Mouse (Mus musculus): ENCODE results near the gene Sla2.
"Not testable (repeated sequence)": the region's sequence is repeated elsewhere in the genome, so short reads cannot be mapped to it uniquely, and the experiment has no call there.

The Sla2 gene

GRCm38 (mm10) chr2:156901344-156901743, 14.4 kb upstream of the Sla2 start:
- DNase-seq, result no peak

DNA sequence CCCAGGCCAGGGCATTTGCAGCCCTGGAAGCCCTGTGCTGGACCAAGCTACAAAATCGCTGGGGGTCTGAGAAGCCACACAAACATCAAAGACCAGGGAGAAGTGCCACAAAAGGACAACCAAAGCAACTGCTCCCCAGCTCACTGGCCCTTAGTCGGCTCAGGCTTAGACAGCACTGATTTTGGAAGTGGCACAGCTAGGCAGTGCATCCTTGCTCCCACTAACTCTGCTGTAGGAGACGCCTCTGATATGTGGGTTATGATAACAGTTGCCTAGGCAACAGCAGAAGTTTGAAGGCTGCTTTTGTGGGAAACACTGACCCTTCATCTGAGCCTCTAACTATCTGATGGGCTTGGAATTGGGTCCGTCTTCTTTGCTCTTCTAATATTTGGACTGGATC, 12.2 kb upstream of the Sla2 start:
- peak; percentile 87 for DNase-seq

DNA sequence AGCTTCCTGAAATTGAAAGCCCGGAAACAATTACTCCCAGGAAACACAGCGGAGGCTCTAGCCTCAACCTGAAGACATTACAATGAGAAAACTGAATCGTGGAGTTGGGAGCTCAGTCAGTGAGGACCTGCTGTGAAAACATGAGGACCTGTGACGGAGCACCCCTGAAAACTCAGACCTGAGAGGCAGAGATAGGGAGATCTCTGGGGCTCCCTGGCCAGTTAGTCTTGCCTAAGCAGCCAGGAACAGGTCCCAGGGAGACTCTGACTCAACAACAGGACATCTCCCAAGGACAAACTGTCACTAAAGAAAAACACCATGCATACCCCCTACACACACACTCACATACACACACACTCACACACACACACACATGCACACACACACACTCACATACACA, 11.4 kb upstream of the Sla2 start:
- no peak for DNase-seq

- DNase-seq, result no peak
These were observed 10.0 kb upstream of the Sla2 start for GRCm38 (mm10) chr2:156897034-156897433.

GRCm38 (mm10) chr2:156896384-156896914, 9.5 kb upstream of the Sla2 start:
- DNase-seq, result no peak

DNA sequence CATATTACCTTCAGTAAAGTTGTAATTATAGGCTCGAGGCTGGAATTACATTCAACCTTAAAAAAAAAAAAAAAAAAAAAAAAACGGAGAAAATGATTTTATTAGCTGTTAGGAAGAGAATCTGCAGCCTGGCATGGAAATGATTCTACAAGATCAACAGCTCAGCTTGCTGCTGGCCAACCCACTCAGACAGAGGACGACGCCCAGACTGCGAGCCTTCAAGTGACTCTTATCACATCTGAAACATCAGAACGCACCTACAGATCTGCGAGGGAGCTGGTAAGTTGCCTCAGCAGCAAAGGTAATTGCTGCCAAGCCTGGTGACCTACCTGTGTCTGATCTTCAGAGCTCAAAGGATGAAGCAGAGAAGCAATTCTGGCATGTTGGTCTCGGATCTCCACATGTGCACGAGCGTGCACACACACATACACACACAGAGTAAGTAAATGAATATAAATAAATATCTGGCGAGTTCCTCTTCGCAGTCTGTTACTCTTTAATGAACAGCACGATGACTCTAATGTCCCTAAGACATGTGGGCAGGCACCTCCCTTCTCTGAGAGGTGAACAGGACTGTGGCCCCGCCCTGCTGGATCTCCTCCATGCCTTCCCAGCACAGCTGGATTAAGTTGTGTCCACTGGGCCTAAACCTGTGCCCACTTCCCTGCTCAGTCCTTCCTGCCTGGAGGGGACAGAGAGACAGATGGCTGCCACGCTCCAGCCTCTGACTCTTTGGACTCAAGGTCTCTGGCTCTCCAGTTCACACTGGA, 7.7 kb upstream of the Sla2 start:
- no peak for DNase-seq

DNA sequence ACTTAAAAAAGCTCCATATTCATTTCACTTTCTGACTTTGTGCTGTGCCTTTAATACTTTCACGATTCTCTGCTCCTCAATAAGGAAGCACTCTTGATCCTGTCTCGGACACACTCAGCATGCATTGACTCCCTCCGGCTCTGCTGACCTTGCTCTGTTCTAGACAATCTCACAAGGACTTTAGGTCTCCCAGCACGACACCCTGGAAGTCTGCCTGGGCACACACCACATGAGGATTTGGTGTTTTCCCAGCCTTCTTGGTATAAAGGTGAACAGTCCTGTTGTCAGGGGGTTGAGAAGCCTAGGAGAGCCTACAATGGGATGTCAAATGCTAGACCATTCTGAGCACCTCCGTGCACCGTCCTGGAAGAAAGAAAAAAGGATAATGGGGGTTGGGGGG, 5.8 kb upstream of the Sla2 start:
- no peak for DNase-seq

DNA sequence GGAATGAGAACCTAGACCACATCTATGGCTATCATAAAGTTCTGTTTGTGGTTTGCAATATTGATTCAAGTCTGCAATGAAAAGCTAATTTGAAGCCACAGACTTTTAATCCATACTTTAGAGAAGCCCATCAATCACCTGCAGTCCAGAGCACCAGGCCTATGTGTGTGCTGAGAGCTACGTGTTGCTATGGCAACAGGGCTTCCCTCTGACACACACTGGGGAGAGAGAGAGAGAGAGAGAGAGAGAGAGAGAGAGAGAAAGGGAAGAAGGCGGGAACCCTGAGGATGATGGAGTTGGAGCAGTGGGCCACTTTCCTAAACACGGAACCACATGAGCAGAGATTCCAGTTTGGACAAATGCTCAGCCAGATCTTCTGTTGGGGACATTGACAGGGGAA, 5.2 kb upstream of the Sla2 start:
- no peak for DNase-seq

- no peak for DNase-seq
These were observed 1.5 kb upstream of the Sla2 start for GRCm38 (mm10) chr2:156888490-156888889.

DNA sequence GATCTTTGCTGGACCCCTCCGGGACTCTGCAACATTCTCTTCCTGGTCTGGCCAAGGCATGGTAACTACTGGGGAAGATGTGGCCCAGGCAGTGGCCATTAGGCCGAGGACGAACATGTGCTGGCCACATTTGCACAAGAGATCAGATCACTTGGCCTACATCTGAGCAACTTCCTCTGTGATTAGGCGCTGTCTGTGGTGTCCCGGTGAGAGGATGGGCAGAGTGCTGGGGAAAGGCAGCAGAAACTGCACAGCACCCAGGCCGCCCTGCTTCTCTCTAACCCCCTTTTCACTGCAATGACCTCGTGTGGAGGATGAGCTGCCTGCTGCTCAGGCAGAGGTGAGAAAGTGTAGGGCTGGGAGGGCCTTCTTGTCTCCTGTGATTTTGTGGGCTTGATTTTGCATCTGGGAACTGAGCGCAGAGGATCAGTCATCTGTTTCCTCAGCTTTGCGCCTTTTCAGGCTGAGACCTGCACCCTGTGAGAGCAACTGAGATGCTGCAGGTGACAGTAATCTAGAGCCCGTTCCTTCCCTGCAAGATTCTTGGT, 834 bp downstream of the Sla2 start:
- no peak for DNase-seq

- not testable (repeated sequence) for DNase-seq
These were observed 1.3 kb downstream of the Sla2 start for GRCm38 (mm10) chr2:156885666-156886065.

DNA sequence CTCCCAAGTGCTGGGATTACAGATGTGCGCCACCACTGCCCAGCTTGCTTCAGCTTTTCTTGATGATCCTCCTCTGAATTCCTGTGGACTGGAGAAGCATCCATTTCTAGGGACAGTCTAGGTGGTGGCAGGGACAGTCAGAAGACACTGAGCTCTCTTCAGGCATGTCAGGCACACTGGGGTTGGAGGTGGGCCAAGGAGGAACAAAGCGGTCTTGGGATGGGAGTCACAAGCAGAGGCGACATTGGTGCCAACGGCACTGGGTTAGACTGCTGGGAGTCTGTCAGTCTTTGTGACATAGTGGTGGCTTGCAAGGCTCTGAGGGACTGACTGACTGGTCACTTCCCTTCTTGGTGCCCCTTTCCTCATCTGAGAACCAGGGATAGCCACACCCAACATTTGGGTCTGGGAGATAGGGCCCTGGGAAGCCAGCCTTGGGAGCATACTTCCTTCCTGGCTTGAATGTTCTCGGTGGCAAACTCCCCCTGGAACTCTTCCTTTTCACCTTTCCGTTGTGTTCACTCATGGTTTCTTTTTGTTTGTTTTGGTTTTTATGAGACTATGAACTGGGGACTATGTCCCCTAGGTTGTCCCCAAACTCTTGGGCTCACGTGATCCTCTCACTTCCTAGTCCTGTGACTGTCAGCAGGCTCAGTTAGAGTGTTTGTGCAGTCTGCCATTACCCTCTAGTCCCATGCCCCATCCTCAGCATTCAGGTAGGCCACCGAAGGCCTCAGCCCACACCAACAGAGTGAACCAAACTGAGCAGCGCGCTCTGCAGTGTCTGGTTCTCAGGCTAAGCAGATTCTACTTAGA, 2.4 kb downstream of the Sla2 start:
- DNase-seq, result no peak

- DNase-seq, result no peak
These were observed 4.5 kb downstream of the Sla2 start for GRCm38 (mm10) chr2:156882431-156883001.

- no peak for DNase-seq
These were observed 7.5 kb downstream of the Sla2 start for GRCm38 (mm10) chr2:156879541-156879940.

DNA sequence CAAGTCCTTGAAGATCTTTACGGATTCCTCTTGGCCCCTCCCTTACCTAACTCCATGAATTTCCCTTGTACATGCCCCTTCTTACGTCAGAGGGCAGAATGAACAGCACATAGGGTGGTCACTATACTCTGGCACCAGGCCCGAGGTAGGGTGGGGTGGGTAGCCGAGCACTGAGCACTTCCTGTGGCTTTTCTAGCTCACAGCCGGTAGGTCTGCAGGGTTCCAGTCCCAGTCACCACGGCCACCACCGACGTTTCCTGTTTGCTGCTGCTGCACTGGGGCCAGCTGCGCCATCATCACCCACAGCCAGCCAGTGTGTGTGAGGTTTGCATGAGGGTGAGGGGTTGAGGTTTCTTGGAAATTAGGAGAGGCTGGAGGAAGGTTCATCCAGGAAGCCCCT, 9.3 kb downstream of the Sla2 start:
- DNase-seq, result peak; percentile 92

GRCm38 (mm10) chr2:156874760-156875510, 12.1 kb downstream of the Sla2 start:
- DNase-seq, result no peak

- no peak for DNase-seq
These were observed 12.8 kb downstream of the Sla2 start for GRCm38 (mm10) chr2:156874047-156874759.

GRCm38 (mm10) chr2:156873629-156874028, 13.4 kb downstream of the Sla2 start:
- peak; percentile 89 for DNase-seq

DNA sequence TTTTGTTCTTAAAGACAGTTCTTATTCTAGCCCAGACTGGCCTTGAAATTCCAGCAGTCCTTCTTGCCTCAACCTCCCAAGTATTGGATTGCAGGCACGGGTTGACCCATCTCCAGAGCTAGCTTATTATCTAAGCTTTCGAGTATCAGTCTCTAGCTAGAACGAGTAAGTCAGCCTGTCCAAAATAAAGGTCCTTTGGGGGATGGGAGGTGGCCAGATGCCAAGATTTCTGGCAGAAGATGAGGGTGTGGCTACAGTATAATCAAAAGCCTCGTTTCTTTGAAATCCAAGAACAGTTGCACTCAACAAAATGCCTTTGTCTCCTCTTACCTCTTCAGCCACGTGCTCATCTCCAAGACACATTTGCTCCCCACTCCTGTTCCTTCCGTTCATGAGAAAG, 16.5 kb downstream of the Sla2 start:
- peak; percentile 95 for DNase-seq

GRCm38 (mm10) chr2:156869554-156869953, 17.4 kb downstream of the Sla2 start:
- no peak for DNase-seq

GRCm38 (mm10) chr2:156868994-156869393, 18.0 kb downstream of the Sla2 start:
- DNase-seq, result peak; percentile 95

DNA sequence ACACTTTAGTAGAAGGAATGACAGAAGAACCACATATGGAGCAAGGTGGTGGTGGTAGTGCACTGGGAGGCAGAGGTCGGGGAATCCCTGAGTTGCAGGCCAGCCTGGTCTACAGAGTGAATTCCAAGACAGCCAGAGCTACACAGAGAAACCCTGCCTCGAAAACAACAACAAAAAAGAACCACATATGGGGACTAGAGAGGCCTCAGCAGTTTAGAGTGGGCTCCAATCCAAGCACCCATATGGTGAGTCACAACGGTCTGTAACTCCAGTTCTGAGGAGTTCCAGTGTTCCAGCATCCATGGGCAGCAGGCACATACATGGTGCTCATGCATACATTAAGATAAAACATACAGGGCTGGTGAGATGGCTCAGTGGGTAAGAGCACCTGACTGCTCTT, 22.5 kb downstream of the Sla2 start:
- no peak for DNase-seq

Measured in heart, adult 11 months (tissue).